Mouse (Mus musculus) heart, embryonic 15.5 days (tissue): Measurements from ENCODE around the gene Dlx2. TPM values are rescaled to one million over a fixed set of nuclear protein-coding genes. Genes with fewer than 3 reads are reported as not detected.

Experiments used
- ATAC-seq: fragments of 200-750 bp; cut with Nextera tagmentation; replicated peaks from 2 replicates; pipeline ENCODE4 v1.8.0; 2017; ENCODE audit warnings: low read depth, moderate TSS enrichment; ENCODE audit not compliant: insufficient number of reproducible peaks, insufficient read depth, low FRiP score
- H3K27ac ChIP-seq: fragments of 300-500 bp; sonication (generic); 2 replicates; pipeline ENCODE4 v1.5.1; 2015; ENCODE audit warnings: mild to moderate bottlenecking, inconsistent platforms
- H3K27me3 ChIP-seq: fragments of 300-500 bp; sonication (generic); 2 replicates; pipeline ENCODE4 v1.6.1; 2015; ENCODE audit warnings: inconsistent platforms
- H3K36me3 ChIP-seq: fragments of 300-500 bp; sonication (generic); 2 replicates; pipeline ENCODE4 v1.6.1; 2015; ENCODE audit warnings: mild to moderate bottlenecking, inconsistent platforms
- H3K4me1 ChIP-seq: fragments of 300-500 bp; sonication (generic); replicated peaks from 2 replicates; pipeline ENCODE4 v1.6.1; 2015; ENCODE audit warnings: inconsistent platforms
- H3K4me2 ChIP-seq: fragments of 300-500 bp; sonication (generic); 2 replicates; pipeline ENCODE4 v1.6.1; 2015; ENCODE audit warnings: inconsistent platforms, mild to moderate bottlenecking, moderate library complexity
- H3K4me3 ChIP-seq: fragments of 300-500 bp; sonication (generic); 2 replicates; pipeline ENCODE4 v1.5.1; 2015; ENCODE audit warnings: mild to moderate bottlenecking, inconsistent platforms
- H3K9ac ChIP-seq: fragments of 300-500 bp; sonication (generic); 2 replicates; pipeline ENCODE4 v1.6.1; 2015; ENCODE audit warnings: mild to moderate bottlenecking, inconsistent platforms
- H3K9me3 ChIP-seq: fragments of 300-500 bp; sonication (generic); replicated peaks from 2 replicates; pipeline ENCODE4 v1.6.1; 2016; ENCODE audit warnings: inconsistent platforms
- WGBS: fragments of 180-500 bp; shearing (Covaris S2); methylation state at CpG from one replicate; pipeline ENCODE4 v1.1.7; 2015; ENCODE audit warnings: mixed read lengths; 5-methylcytosine and 5-hydroxymethylcytosine counted together
- polyA plus RNA-seq: library from polyadenylated mRNA; unstranded; fragments of >200 nt; fragmentation: Nextera tagmentation; extraction: Ambion mirVana; gene quantifications from 2 replicates; pipeline ENCODE4 v1.2.1, GENCODE M21; 2015

Gene Dlx2
- polyA plus RNA-seq, 1 experiment from 2014 or later, result 0.11 TPM

DNA sequence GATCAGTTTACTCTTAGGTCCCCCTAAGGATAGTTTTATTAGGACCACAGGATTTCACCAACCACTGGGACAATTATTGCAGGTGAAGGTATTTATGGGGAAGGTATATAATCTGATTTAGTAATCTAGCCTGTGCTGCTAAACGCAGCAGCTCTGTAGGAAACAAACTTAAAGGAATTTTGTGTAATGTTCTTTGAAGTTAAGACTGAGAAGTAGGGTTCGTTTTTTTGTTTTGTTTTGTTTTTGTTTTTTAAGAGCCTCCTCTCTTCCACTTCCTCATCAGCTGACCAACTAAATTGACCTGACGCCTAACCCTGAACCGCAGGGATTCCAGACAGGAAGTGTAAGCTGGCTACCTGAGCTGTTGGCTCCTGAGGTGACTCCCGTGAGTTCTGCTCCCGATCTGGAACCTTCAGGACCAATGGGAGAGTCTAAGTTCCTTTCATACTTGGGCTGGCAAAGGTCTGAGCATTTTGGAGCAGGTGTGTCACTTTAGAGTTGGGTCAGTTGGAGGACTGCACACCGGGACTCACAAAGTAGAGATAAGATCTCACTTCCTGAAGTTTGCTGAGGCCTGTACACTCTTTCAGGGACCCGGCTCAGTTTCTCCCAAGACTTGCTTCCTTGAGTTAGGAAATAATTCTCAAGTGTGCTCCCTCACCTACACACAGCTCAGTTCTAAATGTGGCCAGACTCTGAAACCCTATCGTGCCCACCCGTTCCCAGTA, 19.8 kb downstream of the Dlx2 start:
- Histone ChIP-seq H3K9me3 (no peaks in the 10 kb centered on the region), H3K9ac (no peak overlapping the region), H3K36me3 (no peaks in the 10 kb centered on the region), H3K4me3 (no peak overlapping the region), H3K4me2 (no peak overlapping the region), H3K27ac (no peak overlapping the region), H3K27me3 (peaks cover 94% of the 10 kb centered on the region), H3K4me1 (peaks cover 29% of the 10 kb centered on the region)
- 4% methylated on average over 10 of the region's 10 CpGs for WGBS
- no peak for ATAC-seq

DNA sequence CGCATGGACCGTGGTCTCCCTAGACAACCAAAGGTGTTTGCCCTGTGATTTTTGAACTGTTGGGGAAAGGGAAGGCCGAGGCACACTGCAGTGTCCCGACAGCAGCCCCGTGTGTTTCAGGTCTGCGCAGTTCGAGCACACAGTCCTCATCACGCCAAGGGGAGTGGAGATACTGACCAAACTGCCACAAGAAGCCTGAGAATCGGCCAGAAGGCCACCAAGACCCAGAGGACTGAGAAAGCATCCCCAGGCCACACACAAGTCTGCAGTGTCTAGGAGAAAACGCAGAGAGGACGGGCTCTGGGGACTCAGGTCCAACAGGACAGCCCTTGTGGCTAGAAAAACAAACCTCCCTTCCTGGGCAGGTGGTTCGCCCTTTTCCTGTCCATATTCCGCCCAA, 21.8 kb downstream of the Dlx2 start:
- no peaks in the 10 kb centered on the region for H3K9me3 ChIP-seq
- peaks cover 87% of the 10 kb centered on the region for H3K27me3 ChIP-seq
- H3K9ac ChIP-seq, result no peak overlapping the region
- H3K4me3 ChIP-seq, result no peak overlapping the region
- H3K4me2 ChIP-seq, result no peak overlapping the region
- 34% methylated on average over 13 of the region's 13 CpGs for WGBS
- no peaks in the 10 kb centered on the region for H3K36me3 ChIP-seq
- ATAC-seq, result no peak
- peaks cover 17% of the 10 kb centered on the region for H3K4me1 ChIP-seq
- no peak overlapping the region for H3K27ac ChIP-seq

DNA sequence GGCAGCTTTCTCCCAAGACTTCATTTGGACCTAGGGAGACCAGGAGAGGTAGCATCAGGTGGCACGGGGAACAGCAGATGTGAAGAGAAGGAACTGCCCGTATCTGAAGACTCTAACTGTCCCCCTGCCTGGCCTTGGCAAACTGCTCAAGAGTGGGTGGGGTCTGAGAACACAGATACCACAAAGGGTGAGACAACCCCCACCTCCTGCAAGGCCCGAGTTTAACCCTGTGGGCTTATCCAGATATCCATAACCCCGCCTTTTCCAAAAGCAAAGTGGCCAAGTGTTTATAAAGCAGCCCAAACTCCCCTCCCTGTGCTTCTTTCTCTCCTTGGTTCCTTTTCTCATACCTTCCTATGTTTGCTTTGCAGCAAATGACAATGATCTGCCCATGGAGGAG, 23.1 kb downstream of the Dlx2 start:
- 33% methylated on average over 4 of the region's 4 CpGs for WGBS
- Histone ChIP-seq H3K36me3 (no peaks in the 10 kb centered on the region), H3K4me2 (no peak overlapping the region), H3K4me1 (peaks cover 3% of the 10 kb centered on the region), H3K27me3 (peaks cover 73% of the 10 kb centered on the region), H3K9me3 (no peaks in the 10 kb centered on the region), H3K9ac (no peak overlapping the region), H3K4me3 (no peak overlapping the region), H3K27ac (no peak overlapping the region)
- no peak for ATAC-seq

DNA sequence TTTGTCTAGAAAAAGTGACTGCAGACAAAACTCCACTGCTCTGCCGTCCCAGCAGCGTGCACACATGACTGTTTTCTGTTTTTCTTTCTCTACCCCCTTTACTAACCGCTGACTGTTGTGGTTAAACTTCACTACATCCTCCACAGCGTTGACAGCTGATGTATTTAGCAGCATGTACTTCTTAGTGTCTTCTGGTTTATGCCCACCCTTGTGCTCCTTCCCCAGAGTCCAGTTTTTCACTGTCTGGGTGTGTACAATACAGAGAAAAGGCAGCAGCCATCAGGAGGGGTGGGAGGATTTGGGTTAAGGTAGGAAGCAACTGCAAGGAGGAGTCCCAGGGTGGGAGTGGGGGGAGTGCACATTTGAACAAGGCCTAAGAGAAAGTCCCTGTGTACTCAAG, 23.7 kb downstream of the Dlx2 start:
- H3K9me3 ChIP-seq, result no peaks in the 10 kb centered on the region
- no peak overlapping the region for H3K4me2 ChIP-seq
- no peak overlapping the region for H3K9ac ChIP-seq
- H3K4me1 ChIP-seq, result peaks cover 2% of the 10 kb centered on the region; the same call in 1 of the 2 replicates
- H3K4me3 ChIP-seq, result no peak overlapping the region
- 37% methylated on average over 4 of the region's 4 CpGs for WGBS
- ATAC-seq, result no peak
- no peaks in the 10 kb centered on the region for H3K36me3 ChIP-seq
- no peak overlapping the region for H3K27ac ChIP-seq
- H3K27me3 ChIP-seq, result peaks cover 68% of the 10 kb centered on the region

DNA sequence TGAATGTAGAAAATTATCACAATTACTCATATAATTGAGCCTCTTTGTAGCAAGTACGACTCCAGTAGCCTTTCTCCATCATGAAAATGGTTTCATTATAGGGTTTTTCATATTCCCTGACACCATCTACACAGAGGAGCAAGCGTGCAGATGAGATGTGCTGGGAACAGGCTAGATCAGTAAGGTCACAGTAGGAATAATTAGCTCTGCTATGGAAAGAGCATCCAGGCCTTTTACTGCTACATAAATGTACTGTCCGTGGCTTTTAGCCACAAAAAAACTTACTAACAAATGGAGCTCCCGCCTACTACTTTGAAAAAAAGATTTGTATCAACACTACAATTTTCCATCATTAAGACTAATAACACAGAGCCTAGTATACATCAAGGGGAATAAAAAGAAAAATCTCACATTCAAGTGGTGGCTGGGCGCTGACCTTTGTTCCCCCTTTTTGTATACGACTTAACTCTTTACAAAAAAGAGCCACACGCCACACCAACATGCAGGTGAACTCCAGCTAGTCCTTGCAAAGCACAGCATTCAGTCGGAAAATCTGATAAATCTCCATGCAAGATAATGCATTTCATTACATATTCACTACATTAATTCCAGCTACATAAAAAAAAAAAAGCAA, 29.0 kb downstream of the Dlx2 start:
- Histone ChIP-seq H3K36me3 (no peaks in the 10 kb centered on the region), H3K9me3 (no peaks in the 10 kb centered on the region), H3K4me1 (no peaks in the 10 kb centered on the region), H3K27ac (no peak overlapping the region), H3K4me3 (no peak overlapping the region), H3K9ac (no peak overlapping the region), H3K4me2 (no peak overlapping the region), H3K27me3 (peaks cover 18% of the 10 kb centered on the region)
- no peak for ATAC-seq
- WGBS, result 83% methylated on average over 8 of the region's 8 CpGs

DNA sequence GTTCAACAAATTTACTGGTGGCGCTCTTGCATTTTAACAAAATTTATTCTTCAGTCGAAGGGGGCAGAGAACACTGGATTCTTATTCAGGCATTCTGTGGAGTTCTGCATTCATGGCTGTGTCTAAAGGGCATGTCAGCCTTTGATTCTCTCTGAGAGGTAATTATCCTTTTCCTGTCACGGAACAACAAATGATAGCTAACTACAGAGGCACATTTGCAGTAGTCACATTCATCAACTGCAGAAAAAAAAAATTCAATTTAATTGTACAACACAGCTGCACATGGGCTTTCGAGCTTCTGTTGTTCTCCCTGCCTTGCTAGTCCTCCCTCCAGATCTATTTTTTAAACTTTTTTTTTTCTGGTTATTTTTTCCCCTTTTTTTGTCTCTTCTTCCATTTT, 29.6 kb downstream of the Dlx2 start:
- H3K9me3 ChIP-seq, result no peaks in the 10 kb centered on the region
- H3K9ac ChIP-seq, result no peak overlapping the region
- no peak for ATAC-seq
- H3K36me3 ChIP-seq, result no peaks in the 10 kb centered on the region
- no peaks in the 10 kb centered on the region for H3K4me1 ChIP-seq
- H3K27me3 ChIP-seq, result peaks cover 13% of the 10 kb centered on the region
- no peak overlapping the region for H3K4me3 ChIP-seq
- no peak overlapping the region for H3K27ac ChIP-seq
- no peak overlapping the region for H3K4me2 ChIP-seq
- WGBS, result 83% methylated on average over 4 of the region's 4 CpGs

DNA sequence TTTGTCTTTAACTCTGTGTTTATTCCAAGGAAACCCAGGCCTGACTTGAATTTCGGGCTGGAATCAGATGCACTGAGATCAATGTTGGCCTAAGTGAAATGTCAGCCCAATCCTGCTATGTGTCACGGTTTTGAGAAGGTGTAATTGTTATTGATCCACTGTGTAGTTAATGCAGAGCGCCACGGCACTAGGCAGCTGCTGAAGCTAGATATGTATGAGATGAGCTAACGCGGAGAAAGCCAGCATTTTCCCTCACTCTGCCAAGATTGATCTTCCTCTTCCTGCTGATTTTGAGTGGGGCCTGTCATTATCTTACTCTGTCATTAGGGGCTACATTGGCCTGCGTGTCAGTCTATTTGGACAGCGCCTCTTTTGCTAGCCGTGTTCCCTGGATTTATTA, 34.2 kb downstream of the Dlx2 start:
- Histone ChIP-seq H3K4me3 (no peak overlapping the region), H3K4me1 (no peaks in the 10 kb centered on the region), H3K27me3 (no peaks in the 10 kb centered on the region), H3K9ac (no peak overlapping the region), H3K36me3 (no peaks in the 10 kb centered on the region), H3K4me2 (no peak overlapping the region), H3K27ac (no peak overlapping the region), H3K9me3 (no peaks in the 10 kb centered on the region)
- no peak for ATAC-seq
- WGBS, result 79% methylated on average over 9 of the region's 9 CpGs

DNA sequence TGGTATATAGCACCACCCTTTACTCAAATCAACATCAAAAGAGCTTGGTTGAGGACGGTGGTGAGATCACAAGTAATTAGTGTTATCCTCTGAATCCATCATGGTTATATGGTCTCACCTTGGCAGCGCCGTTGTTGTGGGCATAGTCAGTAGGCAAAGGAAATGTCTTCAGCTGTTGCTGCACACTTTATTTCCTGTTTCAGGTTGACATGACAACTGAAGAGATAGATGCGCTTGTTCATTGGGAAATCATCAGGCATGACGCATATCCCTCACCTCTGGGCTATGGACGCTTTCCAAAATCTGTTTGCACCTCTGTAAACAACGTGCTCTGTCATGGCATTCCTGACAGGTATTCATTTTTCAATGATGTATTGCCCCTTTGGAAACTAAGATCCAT, 35.3 kb downstream of the Dlx2 start:
- no peaks in the 10 kb centered on the region for H3K9me3 ChIP-seq
- no peaks in the 10 kb centered on the region for H3K4me1 ChIP-seq
- no peak overlapping the region for H3K4me2 ChIP-seq
- no peak for ATAC-seq
- H3K36me3 ChIP-seq, result no peaks in the 10 kb centered on the region
- WGBS, result 87% methylated on average over 7 of the region's 7 CpGs
- H3K27ac ChIP-seq, result no peak overlapping the region
- H3K27me3 ChIP-seq, result no peaks in the 10 kb centered on the region
- H3K9ac ChIP-seq, result no peak overlapping the region
- no peak overlapping the region for H3K4me3 ChIP-seq

DNA sequence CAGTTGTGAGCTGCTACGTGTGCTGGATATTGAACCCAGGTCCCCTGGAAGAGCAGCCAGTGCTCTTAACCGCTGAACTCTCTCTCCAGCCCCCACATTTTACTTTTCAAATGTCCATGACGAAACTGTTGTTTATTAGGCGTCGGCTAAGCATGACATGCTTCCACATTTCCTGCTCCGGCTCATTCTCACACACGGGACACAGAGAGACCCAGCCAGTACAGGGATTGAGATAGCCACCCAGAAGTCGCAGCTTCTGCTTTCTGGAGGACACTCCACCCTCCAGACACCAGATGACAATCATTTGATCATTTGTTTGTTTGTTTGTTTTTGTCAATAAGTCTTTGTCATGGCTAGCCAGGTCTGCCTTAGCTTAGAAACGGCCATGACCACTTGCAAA, 41.7 kb downstream of the Dlx2 start:
- no peak for ATAC-seq
- 60% methylated on average over 9 of the region's 9 CpGs for WGBS
- Histone ChIP-seq H3K27ac (no peak overlapping the region), H3K36me3 (no peaks in the 10 kb centered on the region), H3K4me3 (no peak overlapping the region), H3K27me3 (no peaks in the 10 kb centered on the region), H3K9ac (no peak overlapping the region), H3K9me3 (no peaks in the 10 kb centered on the region), H3K4me1 (no peaks in the 10 kb centered on the region), H3K4me2 (no peak overlapping the region)

DNA sequence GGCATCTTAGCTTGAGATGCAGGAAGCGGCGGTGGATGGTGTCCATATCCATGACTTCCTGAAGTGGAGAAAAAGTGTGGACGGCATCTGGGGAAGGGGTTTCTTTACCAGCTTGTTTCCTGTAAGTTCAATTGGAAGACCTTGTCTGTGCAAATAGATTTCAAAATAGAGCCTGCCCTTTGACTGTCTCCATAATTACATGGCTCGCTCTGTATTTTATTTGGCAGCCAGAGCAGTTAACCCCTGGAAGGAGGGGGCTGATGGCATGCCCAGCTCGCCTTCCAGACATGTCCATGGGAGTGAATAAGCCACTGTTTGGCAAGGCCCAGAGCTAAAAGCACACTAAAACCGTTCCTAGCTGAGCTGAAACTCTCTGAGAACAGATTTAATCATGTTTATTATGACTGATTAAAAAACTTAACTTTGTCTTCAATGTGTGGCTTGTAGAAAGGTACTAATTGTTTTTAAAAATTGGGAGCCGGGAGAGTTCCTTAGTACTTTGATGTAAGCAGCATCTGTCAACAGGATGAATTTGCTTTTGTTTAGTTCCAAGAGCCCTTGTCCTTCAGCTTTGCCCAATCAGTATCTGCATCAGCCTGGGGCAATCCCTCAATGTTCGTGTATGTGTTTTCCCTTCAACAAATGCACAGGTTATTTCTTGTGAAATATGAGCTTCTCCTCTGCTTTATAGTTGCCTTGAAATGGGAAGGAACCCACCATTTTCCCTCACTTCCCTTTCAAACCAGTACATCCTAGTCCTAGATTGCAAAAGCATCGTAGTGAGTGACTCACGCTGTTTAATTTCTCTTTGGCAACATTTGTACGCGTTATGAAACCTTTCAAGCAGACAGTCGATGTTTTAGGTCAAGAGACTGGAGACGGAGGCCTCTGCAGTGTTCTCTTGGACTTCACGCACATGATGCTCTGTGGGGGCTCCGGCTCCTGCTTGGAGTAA, 47.0 kb downstream of the Dlx2 start:
- H3K36me3 ChIP-seq, result no peaks in the 10 kb centered on the region
- no peak overlapping the region for H3K4me2 ChIP-seq
- no peak overlapping the region for H3K27ac ChIP-seq
- no peak overlapping the region for H3K9ac ChIP-seq
- 72% methylated on average over 16 of the region's 16 CpGs for WGBS
- ATAC-seq, result no peak
- H3K4me1 ChIP-seq, result 0 out of 2 replicates have a peak, but pooled peaks cover 2% of the 10 kb centered on the region
- no peaks in the 10 kb centered on the region for H3K27me3 ChIP-seq
- no peak overlapping the region for H3K4me3 ChIP-seq
- H3K9me3 ChIP-seq, result no peaks in the 10 kb centered on the region

DNA sequence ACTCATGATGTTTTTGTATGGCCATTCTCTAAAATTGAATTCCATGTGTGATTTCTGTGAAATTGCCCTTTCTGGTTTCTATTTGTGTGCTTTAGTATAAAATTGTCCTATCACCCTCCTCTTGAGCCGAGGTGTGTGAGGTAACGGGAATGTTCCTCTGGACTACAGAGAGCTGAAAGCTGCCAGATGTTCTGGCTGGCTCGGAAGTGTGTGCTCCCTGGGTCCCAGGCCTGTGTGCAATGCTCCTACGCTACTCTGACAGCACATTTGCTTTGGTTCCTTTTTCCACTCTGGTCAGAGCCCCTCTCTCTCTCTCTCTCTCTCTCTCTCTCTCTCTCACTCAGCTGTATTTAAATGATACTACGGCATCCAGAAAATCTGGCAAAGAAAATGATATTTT, 49.4 kb downstream of the Dlx2 start:
- 0 out of 2 replicates have a peak, but pooled peaks cover 2% of the 10 kb centered on the region for H3K4me1 ChIP-seq
- no peak overlapping the region for H3K4me2 ChIP-seq
- no peak overlapping the region for H3K4me3 ChIP-seq
- H3K9ac ChIP-seq, result no peak overlapping the region
- no peaks in the 10 kb centered on the region for H3K9me3 ChIP-seq
- no peak overlapping the region for H3K27ac ChIP-seq
- H3K36me3 ChIP-seq, result no peaks in the 10 kb centered on the region
- WGBS, result 47% methylated on average over 5 of the region's 5 CpGs
- no peak for ATAC-seq
- no peaks in the 10 kb centered on the region for H3K27me3 ChIP-seq
